Mouse (Mus musculus) forebrain, embryonic 12.5 days (tissue): Measurements from ENCODE around the gene Chid1. TPM values are rescaled to one million over a fixed set of nuclear protein-coding genes. Genes with fewer than 3 reads are reported as not detected.

Source experiments
- ATAC-seq: fragments of 200-750 bp; cut with Nextera tagmentation; 2 replicates; pipeline ENCODE4 v1.8.0; 2017; ENCODE audit warnings: moderate TSS enrichment; ENCODE audit not compliant: low FRiP score
- H3K27ac ChIP-seq: fragments of 300-500 bp; sonication (generic); 2 replicates; pipeline ENCODE4 v1.5.1; 2016; ENCODE audit warnings: mild to moderate bottlenecking
- H3K27me3 ChIP-seq: fragments of 300-500 bp; sonication (generic); 2 replicates; pipeline ENCODE4 v1.6.1; 2016; ENCODE audit warnings: mild to moderate bottlenecking
- H3K36me3 ChIP-seq: fragments of 300-500 bp; sonication (generic); replicated peaks from 2 replicates; pipeline ENCODE4 v1.6.1; 2016; ENCODE audit warnings: mild to moderate bottlenecking
- H3K4me1 ChIP-seq: fragments of 300-500 bp; sonication (generic); 2 replicates; pipeline ENCODE4 v1.6.1; 2016
- H3K4me2 ChIP-seq: fragments of 300-500 bp; sonication (generic); 2 replicates; pipeline ENCODE4 v1.6.1; 2016; ENCODE audit warnings: mild to moderate bottlenecking, moderate library complexity
- H3K4me3 ChIP-seq: fragments of 300-500 bp; sonication (generic); replicated peaks from 2 replicates; pipeline ENCODE4 v1.5.1; 2016; ENCODE audit warnings: mild to moderate bottlenecking
- H3K9ac ChIP-seq: fragments of 300-500 bp; sonication (generic); 2 replicates; pipeline ENCODE4 v1.6.1; 2016; ENCODE audit warnings: mild to moderate bottlenecking
- H3K9me3 ChIP-seq: fragments of 300-500 bp; sonication (generic); 2 replicates; pipeline ENCODE4 v1.6.1; 2016
- WGBS: fragments of 180-500 bp; shearing (Covaris S2); methylation state at CpG from one replicate; pipeline ENCODE4 v1.1.7; 2016; 5-methylcytosine and 5-hydroxymethylcytosine counted together
- polyA plus RNA-seq: library from polyadenylated mRNA; unstranded; fragments of >200 nt; fragmentation: Nextera tagmentation; extraction: Ambion mirVana; gene quantifications from 2 replicates; pipeline ENCODE4 v1.2.1, GENCODE M21; 2016

Gene Chid1
- polyA plus RNA-seq, 1 experiment from 2014 or later, result 24.0 TPM

DNA sequence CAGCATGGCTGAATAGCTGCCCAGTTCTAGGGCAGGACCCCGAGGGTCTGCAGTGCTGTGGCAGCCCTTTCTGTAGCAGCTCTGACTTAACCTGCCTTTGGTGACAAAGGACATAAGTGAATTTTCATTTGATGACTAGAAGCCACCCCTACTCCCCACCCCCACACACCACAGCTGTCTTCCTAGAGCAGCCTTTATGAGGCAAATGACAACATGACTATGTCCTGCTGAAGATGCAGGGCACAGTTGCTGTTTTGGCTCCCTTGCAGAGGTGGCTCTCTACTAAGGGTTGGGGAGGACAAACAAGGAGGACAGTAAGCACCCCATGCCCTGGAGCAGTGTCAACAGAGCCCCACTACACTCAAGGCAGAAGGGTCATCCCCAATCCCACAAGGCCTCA is 19.9 kb downstream of the Chid1 start:
- no peaks in the 10 kb centered on the region for H3K4me1 ChIP-seq
- ATAC-seq, result no peak
- no peak overlapping the region for H3K9ac ChIP-seq
- H3K36me3 ChIP-seq, result peaks cover 3% of the 10 kb centered on the region
- H3K27ac ChIP-seq, result no peak overlapping the region
- H3K4me3 ChIP-seq, result no peak overlapping the region
- H3K9me3 ChIP-seq, result no peaks in the 10 kb centered on the region
- no peak overlapping the region for H3K4me2 ChIP-seq
- WGBS, result 78% methylated on average over 1 of the region's 1 CpGs
- H3K27me3 ChIP-seq, result no peaks in the 10 kb centered on the region

DNA sequence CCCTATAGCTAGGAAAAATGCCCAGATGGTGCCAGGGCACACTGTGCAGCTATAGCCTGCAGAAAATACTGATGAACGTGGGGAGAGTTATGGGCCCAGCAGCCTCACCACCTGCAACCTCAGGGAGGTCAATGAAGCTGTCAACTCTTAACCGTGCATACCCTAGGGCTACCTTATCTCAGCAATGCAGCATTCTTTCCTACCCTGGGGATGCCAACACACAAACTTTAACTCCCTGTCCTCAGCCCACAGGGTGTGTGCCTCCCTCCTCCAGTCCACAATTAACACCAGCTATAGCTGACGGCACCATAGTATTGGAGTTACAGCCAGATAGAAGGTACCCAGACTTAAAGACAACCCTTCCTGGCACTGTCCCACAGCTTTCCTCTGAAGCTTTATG is 20.7 kb downstream of the Chid1 start:
- H3K27ac ChIP-seq, result no peak overlapping the region
- 89% methylated on average over 3 of the region's 3 CpGs for WGBS
- no peak overlapping the region for H3K9ac ChIP-seq
- no peak overlapping the region for H3K4me2 ChIP-seq
- peaks cover 4% of the 10 kb centered on the region for H3K36me3 ChIP-seq
- H3K4me3 ChIP-seq, result no peak overlapping the region
- H3K4me1 ChIP-seq, result no peaks in the 10 kb centered on the region
- ATAC-seq, result no peak
- H3K27me3 ChIP-seq, result no peaks in the 10 kb centered on the region
- H3K9me3 ChIP-seq, result no peaks in the 10 kb centered on the region

DNA sequence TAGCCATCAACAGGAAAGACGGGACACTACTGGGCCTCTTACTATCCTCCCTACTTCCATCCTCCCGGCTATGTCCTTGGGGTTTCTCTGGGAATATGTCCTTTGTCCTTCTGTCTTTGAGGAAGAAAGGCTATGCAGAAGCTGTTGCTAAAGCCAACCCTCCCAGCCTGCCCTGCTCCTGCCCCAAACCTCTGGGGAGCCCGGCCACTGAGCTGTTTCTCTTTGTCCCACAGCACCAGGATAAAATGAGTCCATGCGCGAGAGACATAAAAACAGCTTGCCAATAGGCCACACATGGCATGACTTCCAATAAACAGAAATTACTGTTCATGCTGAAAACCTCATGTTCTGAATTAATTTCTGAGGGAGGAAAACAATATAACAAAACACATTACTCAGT is 21.4 kb downstream of the Chid1 start:
- Histone ChIP-seq H3K36me3 (peaks cover 9% of the 10 kb centered on the region), H3K27me3 (no peaks in the 10 kb centered on the region), H3K4me3 (no peak overlapping the region), H3K4me1 (no peaks in the 10 kb centered on the region), H3K4me2 (no peak overlapping the region), H3K27ac (no peak overlapping the region), H3K9ac (no peak overlapping the region), H3K9me3 (no peaks in the 10 kb centered on the region)
- WGBS, result 83% methylated on average over 5 of the region's 5 CpGs
- no peak for ATAC-seq

DNA sequence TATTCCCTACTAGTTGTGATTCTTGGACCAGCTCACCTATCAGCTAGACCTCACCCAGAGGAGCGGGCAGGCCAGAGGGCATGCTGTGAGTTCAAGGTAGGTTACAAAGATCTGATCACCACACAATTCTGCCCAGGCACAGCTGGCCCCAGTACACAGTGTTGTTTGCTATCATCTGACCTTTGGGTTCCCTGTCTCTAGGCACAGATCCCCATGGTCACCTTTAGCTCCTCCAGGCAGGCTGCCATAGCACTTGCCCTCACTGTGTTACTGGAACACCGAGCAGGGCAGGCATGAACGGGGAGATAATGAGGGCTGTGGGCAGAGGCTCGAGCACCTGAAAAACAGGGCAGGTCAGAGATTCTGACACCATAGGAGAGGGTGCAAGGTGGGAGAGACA is 22.0 kb downstream of the Chid1 start:
- H3K27ac ChIP-seq, result no peak overlapping the region
- no peaks in the 10 kb centered on the region for H3K9me3 ChIP-seq
- H3K4me3 ChIP-seq, result no peak overlapping the region
- WGBS, result 90% methylated on average over 4 of the region's 4 CpGs
- no peak for ATAC-seq
- peaks cover 9% of the 10 kb centered on the region; the same call in 1 of the 2 replicates for H3K36me3 ChIP-seq
- H3K4me2 ChIP-seq, result no peak overlapping the region
- no peaks in the 10 kb centered on the region for H3K4me1 ChIP-seq
- H3K27me3 ChIP-seq, result no peaks in the 10 kb centered on the region
- H3K9ac ChIP-seq, result no peak overlapping the region

DNA sequence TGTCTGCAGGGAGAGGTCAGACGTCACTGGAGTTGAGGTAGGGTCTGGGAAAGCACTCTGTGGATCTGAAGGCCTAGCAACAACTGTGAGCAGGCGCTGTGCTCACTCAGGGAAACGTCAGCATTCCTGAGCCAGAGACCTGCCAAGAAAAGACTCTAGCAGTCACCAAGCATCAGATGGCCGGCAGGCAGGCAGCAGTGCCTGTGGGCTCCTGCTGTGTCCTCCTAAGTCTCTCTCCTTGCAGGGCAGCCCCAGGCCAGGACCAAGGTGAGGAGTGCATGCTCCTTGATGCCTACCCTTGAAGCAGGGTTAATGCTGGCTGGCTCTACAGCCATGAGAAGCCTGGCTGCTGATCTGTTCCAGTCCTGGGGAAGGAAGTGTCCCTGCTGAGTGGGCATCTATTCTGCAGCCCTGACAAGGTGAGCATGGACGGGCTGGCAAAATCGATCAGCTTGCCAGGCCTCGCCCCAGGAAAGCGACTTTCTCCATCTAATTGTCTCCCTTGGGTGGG is 28.9 kb downstream of the Chid1 start:
- Histone ChIP-seq H3K4me3 (no peak overlapping the region), H3K27me3 (no peaks in the 10 kb centered on the region), H3K9me3 (no peaks in the 10 kb centered on the region), H3K4me2 (no peak overlapping the region), H3K4me1 (no peaks in the 10 kb centered on the region), H3K27ac (no peak overlapping the region), H3K36me3 (peaks cover 35% of the 10 kb centered on the region; the same call in 1 of the 2 replicates), H3K9ac (no peak overlapping the region)
- 74% methylated on average over 8 of the region's 8 CpGs for WGBS
- ATAC-seq, result no peak

DNA sequence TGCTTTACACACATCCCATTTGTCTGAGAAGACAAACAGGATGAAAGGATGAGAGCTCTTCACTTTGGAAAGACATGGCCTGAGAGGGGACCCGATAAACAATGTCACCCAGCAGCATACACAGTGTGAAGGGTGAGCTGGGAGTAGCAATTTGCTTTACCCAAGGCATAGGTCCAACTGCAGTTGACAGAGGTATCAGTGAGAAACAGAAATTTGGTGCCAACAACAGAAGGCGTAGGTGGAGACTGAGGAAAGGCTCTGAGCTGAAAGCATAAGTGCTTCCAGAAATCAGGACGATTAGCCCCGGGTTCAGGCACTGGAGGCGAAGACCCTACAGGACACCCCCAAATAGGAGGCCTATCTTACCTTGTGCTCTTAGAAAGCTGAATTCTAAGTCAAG is 29.5 kb downstream of the Chid1 start:
- Histone ChIP-seq H3K27me3 (no peaks in the 10 kb centered on the region), H3K36me3 (peaks cover 35% of the 10 kb centered on the region; the same call in 1 of the 2 replicates), H3K9ac (no peak overlapping the region), H3K4me1 (no peaks in the 10 kb centered on the region), H3K4me3 (no peak overlapping the region), H3K4me2 (no peak overlapping the region), H3K27ac (no peak overlapping the region), H3K9me3 (no peaks in the 10 kb centered on the region)
- WGBS, result 94% methylated on average over 5 of the region's 5 CpGs
- ATAC-seq, result no peak

DNA sequence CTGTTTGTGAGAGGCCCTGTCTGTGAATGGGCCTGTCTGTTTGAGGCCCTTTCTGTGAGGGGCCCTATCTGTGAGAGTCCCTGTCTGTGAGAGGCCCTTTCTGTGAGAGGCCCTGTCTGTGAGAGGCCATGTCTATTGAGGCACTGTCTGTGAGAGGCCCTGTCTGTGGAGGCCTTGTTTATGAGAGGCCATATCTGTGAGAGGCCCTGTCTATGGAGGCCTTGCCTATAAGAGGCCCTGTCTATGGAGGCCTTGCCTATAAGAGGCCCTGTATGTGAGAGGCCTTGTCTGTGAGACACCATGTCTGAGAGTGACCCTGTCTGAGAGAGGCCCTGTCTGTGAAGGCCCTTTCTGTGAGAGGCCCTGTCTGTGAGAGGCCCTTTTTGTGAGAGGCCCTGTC is 31.5 kb downstream of the Chid1 start:
- Histone ChIP-seq H3K9ac (no peak overlapping the region), H3K27ac (peak overlapping the region; percentile 61), H3K36me3 (peaks cover 29% of the 10 kb centered on the region; the same call in 1 of the 2 replicates), H3K27me3 (no peaks in the 10 kb centered on the region), H3K4me1 (no peaks in the 10 kb centered on the region), H3K9me3 (no peaks in the 10 kb centered on the region), H3K4me2 (no peak overlapping the region), H3K4me3 (no peak overlapping the region)
- 0 out of 2 replicates have a peak, but pooled peaks have one; percentile 23 for ATAC-seq

DNA sequence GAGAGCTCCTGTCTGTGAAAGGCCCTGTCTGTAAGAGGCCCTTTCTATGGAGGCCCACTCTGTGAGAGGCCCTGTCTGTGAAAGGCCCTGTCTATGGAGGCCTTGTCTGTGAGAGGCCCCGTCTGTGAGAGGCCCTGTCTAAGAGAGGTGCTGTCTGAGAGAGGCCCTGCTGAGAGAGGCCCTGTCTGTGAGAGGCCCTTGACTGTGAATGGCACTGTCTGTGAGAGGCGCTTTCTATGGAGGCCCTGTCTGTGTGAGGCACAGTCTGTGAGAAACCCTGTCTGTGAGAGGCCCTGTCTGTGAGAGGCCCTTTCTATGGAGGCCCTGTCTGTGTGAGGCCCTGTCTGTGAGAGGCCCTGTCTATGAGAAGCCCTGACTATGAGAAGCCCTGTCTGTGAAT is 33.4 kb downstream of the Chid1 start:
- ATAC-seq, result no peak
- Histone ChIP-seq H3K4me1 (no peaks in the 10 kb centered on the region), H3K36me3 (peaks cover 23% of the 10 kb centered on the region; the same call in 1 of the 2 replicates), H3K4me2 (no peak overlapping the region), H3K27me3 (no peaks in the 10 kb centered on the region), H3K9ac (no peak overlapping the region), H3K4me3 (no peak overlapping the region), H3K27ac (no peak overlapping the region), H3K9me3 (no peaks in the 10 kb centered on the region)
- 79% methylated on average over 2 of the region's 2 CpGs for WGBS

DNA sequence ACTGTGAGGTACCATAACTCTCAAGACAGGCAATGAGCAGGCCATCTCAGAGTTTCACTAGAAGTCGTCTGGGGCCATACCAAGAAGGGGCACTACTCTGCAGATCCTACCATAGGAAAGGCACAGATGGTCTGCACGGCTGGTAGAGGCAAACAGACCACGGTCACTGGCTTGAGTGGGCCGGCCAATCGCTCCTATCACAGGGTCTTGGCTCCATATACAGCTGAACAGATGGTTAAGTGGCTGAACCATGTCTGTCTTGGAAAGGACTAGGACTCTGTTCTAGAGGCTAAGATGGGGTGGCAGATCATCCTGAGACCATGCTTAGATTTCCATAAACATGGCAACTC is 37.1 kb downstream of the Chid1 start:
- Histone ChIP-seq H3K27me3 (no peaks in the 10 kb centered on the region), H3K27ac (no peak overlapping the region), H3K36me3 (peaks cover 15% of the 10 kb centered on the region), H3K4me3 (no peak overlapping the region), H3K9me3 (no peaks in the 10 kb centered on the region), H3K4me2 (no peak overlapping the region), H3K4me1 (no peaks in the 10 kb centered on the region), H3K9ac (no peak overlapping the region)
- WGBS, result 91% methylated on average over 5 of the region's 5 CpGs
- ATAC-seq, result no peak

DNA sequence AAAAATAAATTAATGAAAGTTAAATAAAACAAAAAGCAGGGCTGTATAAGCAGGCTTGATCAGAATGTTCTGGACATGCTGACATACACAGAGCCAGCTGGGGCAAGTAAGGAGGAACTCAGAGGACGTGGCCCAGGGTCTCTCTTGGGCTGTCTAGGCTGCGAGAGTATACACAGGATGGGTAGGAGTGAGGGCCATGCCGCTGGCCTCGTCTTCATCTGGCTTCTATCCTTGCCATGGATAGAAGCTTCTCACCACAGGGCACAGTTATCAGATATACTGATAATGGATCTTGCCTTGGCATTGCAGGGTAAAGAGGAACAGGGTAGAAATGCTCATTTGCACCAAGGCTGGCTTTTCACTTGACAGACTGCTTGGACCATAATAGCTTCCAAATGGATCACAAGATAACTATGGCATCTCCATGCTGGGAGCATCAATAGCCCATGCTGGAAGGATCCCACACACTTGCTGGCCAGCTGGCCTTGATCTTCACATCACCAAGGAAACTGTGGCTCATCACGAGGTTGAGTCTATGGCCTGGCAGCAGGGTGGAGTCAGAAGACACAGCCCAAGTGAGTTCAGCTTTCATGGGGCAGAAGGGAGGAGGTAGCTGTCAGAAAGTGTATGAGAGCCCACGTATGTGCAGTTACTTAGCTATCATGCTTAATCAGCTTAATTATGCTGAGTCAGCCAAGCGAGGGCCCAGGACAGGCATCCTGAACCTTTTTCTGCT is 37.7 kb downstream of the Chid1 start:
- H3K27ac ChIP-seq, result no peak overlapping the region
- H3K9me3 ChIP-seq, result no peaks in the 10 kb centered on the region
- ATAC-seq, result no peak
- H3K36me3 ChIP-seq, result peaks cover 15% of the 10 kb centered on the region
- H3K9ac ChIP-seq, result no peak overlapping the region
- H3K4me3 ChIP-seq, result no peak overlapping the region
- H3K4me2 ChIP-seq, result no peak overlapping the region
- 94% methylated on average over 7 of the region's 7 CpGs for WGBS
- no peaks in the 10 kb centered on the region for H3K4me1 ChIP-seq
- H3K27me3 ChIP-seq, result no peaks in the 10 kb centered on the region

DNA sequence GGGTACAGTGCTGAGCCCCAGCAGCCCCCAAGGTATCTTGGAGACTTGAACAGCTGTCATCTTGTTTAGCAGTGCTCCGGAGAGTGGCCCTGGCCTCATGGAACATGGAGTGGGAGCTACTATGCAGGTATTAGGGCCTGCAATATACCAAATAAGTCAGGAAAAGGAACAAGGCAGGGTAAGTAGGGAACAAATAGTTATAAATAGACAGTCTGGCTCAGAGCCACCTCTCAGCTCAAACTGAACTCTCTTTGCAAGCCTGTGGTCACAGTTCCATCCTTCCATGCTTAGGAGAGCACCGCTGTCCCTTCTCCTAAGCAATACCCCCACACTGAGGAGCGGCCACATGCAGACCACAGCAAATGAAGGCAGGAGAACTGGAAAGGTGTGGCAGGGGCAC is 42.1 kb downstream of the Chid1 start:
- H3K27ac ChIP-seq, result no peak overlapping the region
- H3K9ac ChIP-seq, result no peak overlapping the region
- H3K36me3 ChIP-seq, result peaks cover 24% of the 10 kb centered on the region
- 89% methylated on average over 3 of the region's 3 CpGs for WGBS
- H3K4me1 ChIP-seq, result no peaks in the 10 kb centered on the region
- no peaks in the 10 kb centered on the region for H3K9me3 ChIP-seq
- ATAC-seq, result no peak
- no peaks in the 10 kb centered on the region for H3K27me3 ChIP-seq
- H3K4me3 ChIP-seq, result no peak overlapping the region
- no peak overlapping the region for H3K4me2 ChIP-seq

DNA sequence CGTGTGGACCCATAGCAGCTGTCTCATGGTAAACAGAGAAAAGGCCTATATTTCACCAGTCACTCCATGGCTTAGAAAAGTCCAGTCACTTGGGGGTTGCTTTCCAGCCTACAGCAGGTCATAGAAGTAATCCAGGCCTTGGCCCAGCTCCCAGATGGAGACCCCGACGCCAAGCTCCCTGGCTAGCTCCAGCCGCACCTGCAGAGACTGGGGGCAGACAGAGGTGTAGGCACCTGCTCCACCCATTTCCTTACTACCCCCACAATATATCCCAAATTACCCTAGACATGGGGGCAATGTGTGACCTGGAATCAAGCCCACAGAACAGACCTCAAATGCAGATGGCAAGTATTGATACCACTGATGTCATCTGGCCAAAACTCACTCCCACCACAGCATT is 43.7 kb downstream of the Chid1 start:
- Histone ChIP-seq H3K9me3 (no peaks in the 10 kb centered on the region), H3K4me3 (no peak overlapping the region), H3K27me3 (no peaks in the 10 kb centered on the region), H3K4me2 (no peak overlapping the region), H3K36me3 (peaks cover 29% of the 10 kb centered on the region; the same call in 1 of the 2 replicates), H3K4me1 (no peaks in the 10 kb centered on the region), H3K27ac (no peak overlapping the region), H3K9ac (no peak overlapping the region)
- 83% methylated on average over 4 of the region's 4 CpGs for WGBS
- no peak for ATAC-seq

DNA sequence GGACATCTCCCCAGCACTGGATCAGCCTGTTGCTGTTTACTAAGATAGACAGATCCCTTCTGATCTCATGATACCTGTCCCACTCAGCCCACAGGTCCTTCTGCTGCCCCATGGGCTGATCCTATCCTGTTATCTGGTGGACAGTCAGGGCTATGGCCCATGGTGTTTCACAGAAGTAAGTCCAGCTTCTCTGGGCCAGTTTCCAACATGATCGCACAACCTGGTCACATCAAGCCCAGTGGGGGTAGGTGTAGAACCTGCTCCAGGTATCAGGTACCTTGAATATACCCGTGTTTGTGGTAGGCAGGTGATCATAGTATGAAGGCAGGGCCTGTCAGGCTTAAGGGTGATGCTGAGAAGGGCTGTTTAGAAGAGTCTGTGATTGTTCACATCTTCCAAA is 44.3 kb downstream of the Chid1 start:
- no peaks in the 10 kb centered on the region for H3K4me1 ChIP-seq
- peaks cover 29% of the 10 kb centered on the region; the same call in 1 of the 2 replicates for H3K36me3 ChIP-seq
- H3K4me3 ChIP-seq, result no peak overlapping the region
- WGBS, result 77% methylated on average over 2 of the region's 2 CpGs
- no peaks in the 10 kb centered on the region for H3K27me3 ChIP-seq
- no peak overlapping the region for H3K4me2 ChIP-seq
- H3K9ac ChIP-seq, result no peak overlapping the region
- no peak overlapping the region for H3K27ac ChIP-seq
- ATAC-seq, result no peak
- H3K9me3 ChIP-seq, result no peaks in the 10 kb centered on the region
